Mouse (Mus musculus): ENCODE results near the gene Spata32. TPM values are rescaled to one million over a fixed set of nuclear protein-coding genes. Genes with fewer than 3 reads are reported as not detected.

The Spata32 gene
- not detected in 2 replicates for polyA plus RNA-seq (2015; fragmentation: Nextera tagmentation; extraction: Ambion mirVana)

- H3K27ac ChIP-seq (ENCODE audit: low read depth) = no peak within 1 kb of the TSS
- H3K4me2 ChIP-seq (ENCODE audit: low read depth, low read length) = peak within 1 kb of the TSS; percentile 83
- H3K36me3 ChIP-seq (replicated peaks; ENCODE audit: insufficient read depth, low read length) = 0 out of 2 replicates have a peak, but pooled peaks cover 5% of the 10 kb centered on the region
- TF ChIP-seq CTCF (IDR thresholded peaks at IDR 0.05; ENCODE audit: low read depth) (no peak), EP300 (IDR thresholded peaks at IDR 0.05; ENCODE audit: low read depth) (no peak)
- peak; percentile 62 for DNase-seq
- peak within 1 kb of the TSS; percentile 46 for H3K4me3 ChIP-seq (ENCODE audit: low read depth, low read length)
- under 1% methylated on average over 45 of the region's 45 CpGs for WGBS (ENCODE audit: insufficient replicate concordance)
- H3K9ac ChIP-seq (replicated peaks) = peak within 1 kb of the TSS; percentile 47; the same call in 1 of the 2 replicates
- H3K9me3 ChIP-seq (ENCODE audit: low read length) = no peaks in the 10 kb centered on the region
- H3K4me1 ChIP-seq (ENCODE audit: insufficient read depth) = peaks cover 6% of the 10 kb centered on the region; the same call in 1 of the 2 replicates
- no peaks in the 10 kb centered on the region for H3K27me3 ChIP-seq (ENCODE audit: insufficient read depth, low read length)
- peak; percentile 70 for ATAC-seq
These were observed at the start of gene Spata32 for GRCm38 (mm10) chr11:103217790-103218516. Gene Spata32, minus strand, starts transcription at chr11:103218432.

- no peaks in the 10 kb centered on the region for H3K27me3 ChIP-seq (ENCODE audit: insufficient read depth, low read length)
- H3K9me3 ChIP-seq (ENCODE audit: low read length) = no peaks in the 10 kb centered on the region
- peak within 1 kb of the TSS; percentile 73 for H3K27ac ChIP-seq (ENCODE audit: low read depth)
- ATAC-seq (peak; percentile 96), DNase-seq (peak; percentile 98)
- peaks cover 14% of the 10 kb centered on the region for H3K4me1 ChIP-seq (ENCODE audit: insufficient read depth)
- 2% methylated on average over 54 of the region's 55 CpGs for WGBS (ENCODE audit: insufficient replicate concordance)
- TF ChIP-seq CTCF (IDR thresholded peaks at IDR 0.05; ENCODE audit: low read depth) (no peak), EP300 (IDR thresholded peaks at IDR 0.05; ENCODE audit: low read depth) (no peak)
- H3K4me3 ChIP-seq (ENCODE audit: low read depth, low read length) = peak within 1 kb of the TSS; percentile 66
- H3K36me3 ChIP-seq (replicated peaks; ENCODE audit: insufficient read depth, low read length) = no peaks in the 10 kb centered on the region
- peak within 1 kb of the TSS; percentile 73 for H3K9ac ChIP-seq (replicated peaks)
- peak within 1 kb of the TSS; percentile 91 for H3K4me2 ChIP-seq (ENCODE audit: low read depth, low read length)
These were observed 49.4 kb upstream of the Spata32 start, which contains the start of gene Map3k14 for GRCm38 (mm10) chr11:103267346-103268219. Gene Map3k14, minus strand, starts transcription at chr11:103267472.

- ATAC-seq = peak; percentile 45
These were observed 48.6 kb upstream of the Spata32 start for GRCm38 (mm10) chr11:103266729-103267345.

GRCm38 (mm10) chr11:103265856-103266255, 47.6 kb upstream of the Spata32 start:
- whole genome bisulfite sequencing (ENCODE audit: insufficient replicate concordance) = 39% methylated on average over 2 of the region's 2 CpGs
- no peaks in the 10 kb centered on the region for H3K9me3 ChIP-seq (ENCODE audit: low read length)
- H3K4me3 ChIP-seq (ENCODE audit: low read depth, low read length) = peak overlapping the region; percentile 66
- no peak overlapping the region for H3K27ac ChIP-seq (ENCODE audit: low read depth)
- H3K36me3 ChIP-seq (replicated peaks; ENCODE audit: insufficient read depth, low read length) = no peaks in the 10 kb centered on the region
- no peak for DNase-seq
- ATAC-seq = no peak
- H3K27me3 ChIP-seq (ENCODE audit: insufficient read depth, low read length) = no peaks in the 10 kb centered on the region
- no peak for TF ChIP-seq CTCF (IDR thresholded peaks at IDR 0.05; ENCODE audit: low read depth)
- no peak for TF ChIP-seq EP300 (IDR thresholded peaks at IDR 0.05; ENCODE audit: low read depth)
- peaks cover 22% of the 10 kb centered on the region for H3K4me1 ChIP-seq (ENCODE audit: insufficient read depth)
- H3K4me2 ChIP-seq (ENCODE audit: low read depth, low read length) = peak overlapping the region; percentile 91
- no peak overlapping the region for H3K9ac ChIP-seq (replicated peaks)

More at GRCm38 (mm10) chr11:103266729-103267345, 48.6 kb upstream of the Spata32 start:
- TF ChIP-seq CTCF (IDR thresholded peaks at IDR 0.05; ENCODE audit: low read depth) = no peak
- TF ChIP-seq EP300 (IDR thresholded peaks at IDR 0.05; ENCODE audit: low read depth) = no peak
- peak overlapping the region; percentile 73 for H3K27ac ChIP-seq (ENCODE audit: low read depth)
- H3K4me3 ChIP-seq (ENCODE audit: low read depth, low read length) = peak overlapping the region; percentile 66
- no peaks in the 10 kb centered on the region for H3K27me3 ChIP-seq (ENCODE audit: insufficient read depth, low read length)
- H3K36me3 ChIP-seq (replicated peaks; ENCODE audit: insufficient read depth, low read length) = no peaks in the 10 kb centered on the region
- 1% methylated on average over 38 of the region's 42 CpGs for WGBS (ENCODE audit: insufficient replicate concordance)
- H3K4me1 ChIP-seq (ENCODE audit: insufficient read depth) = peaks cover 17% of the 10 kb centered on the region
- H3K9me3 ChIP-seq (ENCODE audit: low read length) = no peaks in the 10 kb centered on the region
- H3K9ac ChIP-seq (replicated peaks) = peak overlapping the region; percentile 73
- peak overlapping the region; percentile 91 for H3K4me2 ChIP-seq (ENCODE audit: low read depth, low read length)
- no peak for DNase-seq

- no peak for DNase-seq
- H3K4me3 ChIP-seq (ENCODE audit: low read depth, low read length) = peak overlapping the region; percentile 21; the same call in 1 of the 2 replicates
- H3K27me3 ChIP-seq (ENCODE audit: insufficient read depth, low read length) = no peaks in the 10 kb centered on the region
- peak overlapping the region; percentile 56 for H3K4me2 ChIP-seq (ENCODE audit: low read depth, low read length)
- 46% methylated on average over 7 of the region's 7 CpGs for WGBS (ENCODE audit: insufficient replicate concordance)
- ATAC-seq = no peak
- no peak overlapping the region; the same call in 1 of the 2 replicates for H3K9ac ChIP-seq (replicated peaks)
- peak overlapping the region; percentile 46 for H3K27ac ChIP-seq (ENCODE audit: low read depth)
- TF ChIP-seq EP300 (IDR thresholded peaks at IDR 0.05; ENCODE audit: low read depth) (no peak), CTCF (IDR thresholded peaks at IDR 0.05; ENCODE audit: low read depth) (no peak)
- H3K4me1 ChIP-seq (ENCODE audit: insufficient read depth) = peaks cover 28% of the 10 kb centered on the region
- no peaks in the 10 kb centered on the region for H3K36me3 ChIP-seq (replicated peaks; ENCODE audit: insufficient read depth, low read length)
- no peaks in the 10 kb centered on the region for H3K9me3 ChIP-seq (ENCODE audit: low read length)
These were observed 47.0 kb upstream of the Spata32 start for GRCm38 (mm10) chr11:103265211-103265610.

Data from liver, postnatal 0 days (tissue).